In genomic region chr16:97593057-97593456, GRCm38 (mm10) we compare ENCODE assay signal across 9 mouse cellular contexts. TPM values are rescaled to one million over a fixed set of nuclear protein-coding genes. Genes with fewer than 3 reads are reported as not detected.
DNase-seq lines count a peak whose midpoint lies in the region; ATAC-seq and TF ChIP-seq lines count a peak whose summit lies in the region.
"Had no signal": no experiment of that assay in that cellular context is flagged by ENCODE, and none has a peak within 500 bp of the region (broad histone marks: within the 10 kb centered on the region; RNA-seq: fewer than 3 reads in every experiment).

No protein-coding gene starts in this region.

- H3K27ac ChIP-seq in forebrain, embryonic 10.5 days = no peak overlapping the region
- H3K27ac ChIP-seq in forebrain, embryonic 16.5 days (ENCODE audit: low read length) = no peak overlapping the region
- no peak overlapping the region for H3K27ac ChIP-seq in cortical plate, adult 2 months (ENCODE audit: insufficient read depth, low read length)
- H3K27ac ChIP-seq in midbrain, postnatal 0 days (ENCODE audit: low read depth, low read length) = no peak overlapping the region
- H3K27ac ChIP-seq in stomach, postnatal 0 days (replicated peaks) = no peak overlapping the region

- no peak overlapping the region for H3K9ac ChIP-seq in forebrain, embryonic 16.5 days (replicated peaks; ENCODE audit: low read depth, low read length)
- H3K9ac ChIP-seq in midbrain, postnatal 0 days (replicated peaks; ENCODE audit: low read length, poor library complexity, severe bottlenecking) = no peak overlapping the region
- no peak overlapping the region for H3K9ac ChIP-seq in stomach, postnatal 0 days (ENCODE audit: low read length)

- in situ Hi-C loops in Patski (cut with MboI; ENCODE audit: low pct_unique_long_range_greater_than_20kb) = loop anchor here (5.0 to 10.0 kb wide), 2 partner anchors 192 to 281 kb away; no protein-coding TSS in a partner anchor

- TF ChIP-seq POLR2A in cortical plate, adult 2 months (IDR thresholded peaks at IDR 0.05; ENCODE audit: extremely low read depth, insufficient read depth, low read length) = no peak

- TF ChIP-seq CTCF in Patski (IDR thresholded peaks at IDR 0.05) = peak; percentile 94
- TF ChIP-seq CTCF in cortical plate, adult 2 months (IDR thresholded peaks at IDR 0.05; ENCODE audit: extremely low read depth, insufficient read depth, low read length) = peak; percentile 73
- peak; percentile 83 for TF ChIP-seq CTCF in midbrain, postnatal 0 days (IDR thresholded peaks at IDR 0.05)
- peak; percentile 93 for TF ChIP-seq CTCF in stomach, postnatal 0 days (IDR thresholded peaks at IDR 0.05; ENCODE audit: low read depth)

- peak; percentile 67 for DNase-seq in forebrain, embryonic 10.5 days (ENCODE audit: extremely low spot score, low spot score)
- DNase-seq in Patski (ENCODE audit: low read depth, low spot score) = peak; percentile 71
- peak; percentile 62 to 85 for DNase-seq in heart, postnatal 36 days
- peak; percentile 17 to 29 for DNase-seq in layer of hippocampus, postnatal 36 days
- DNase-seq in midbrain, postnatal 0 days (ENCODE audit: low spot score) = peak; percentile 66
- DNase-seq in stomach, postnatal 0 days (ENCODE audit: low spot score) = peak; percentile 92

- no peak for TF ChIP-seq EP300 in stomach, postnatal 0 days (optimal IDR thresholded peaks at IDR 0.05)

- POLR2A ChIA-PET in Patski (lab: Charles Lee) = interaction anchor here (1.2 kb wide), 1 partner anchor 18 kb away, joined by 3 read pairs; no protein-coding TSS in a partner anchor

- no peaks in the 10 kb centered on the region for H3K27me3 ChIP-seq in forebrain, embryonic 10.5 days (ENCODE audit: poor library complexity, severe bottlenecking)
- no peaks in the 10 kb centered on the region for H3K27me3 ChIP-seq in forebrain, embryonic 16.5 days (replicated peaks; ENCODE audit: control insufficient read depth, insufficient read depth, low read length)
- no peaks in the 10 kb centered on the region for H3K27me3 ChIP-seq in Patski
- no peaks in the 10 kb centered on the region for H3K27me3 ChIP-seq in midbrain, postnatal 0 days (ENCODE audit: insufficient read depth, low read length)
- no peaks in the 10 kb centered on the region for H3K27me3 ChIP-seq in stomach, postnatal 0 days (ENCODE audit: control insufficient read depth, insufficient read depth, low read length)

- H3K9me3 ChIP-seq in forebrain, embryonic 10.5 days = no peaks in the 10 kb centered on the region
- no peaks in the 10 kb centered on the region for H3K9me3 ChIP-seq in forebrain, embryonic 16.5 days (ENCODE audit: control insufficient read depth, low read length)
- H3K9me3 ChIP-seq in midbrain, postnatal 0 days (ENCODE audit: low read length) = no peaks in the 10 kb centered on the region
- H3K9me3 ChIP-seq in stomach, postnatal 0 days (ENCODE audit: control insufficient read depth, low read length) = no peaks in the 10 kb centered on the region
- H3K9me3 ChIP-seq: megakaryocyte, embryonic 14.5 days had no signal

- H3K36me3 ChIP-seq in forebrain, embryonic 10.5 days (replicated peaks) = no peaks in the 10 kb centered on the region
- no peaks in the 10 kb centered on the region for H3K36me3 ChIP-seq in forebrain, embryonic 16.5 days (ENCODE audit: control insufficient read depth, insufficient read depth)
- H3K36me3 ChIP-seq in midbrain, postnatal 0 days (ENCODE audit: insufficient read depth, low read length) = no peaks in the 10 kb centered on the region
- H3K36me3 ChIP-seq in stomach, postnatal 0 days (ENCODE audit: control insufficient read depth, insufficient read depth, low read length) = no peaks in the 10 kb centered on the region

- ATAC-seq in forebrain, embryonic 16.5 days = no peak
- peak; percentile 82 for ATAC-seq in Patski
- ATAC-seq in midbrain, postnatal 0 days (ENCODE audit: low FRiP score) = no peak
- ATAC-seq in stomach, postnatal 0 days (ENCODE audit: low FRiP score, low TSS enrichment) = peak; percentile 48

- intact Hi-C loops in heart, postnatal 36 days (cut with DNase I) = loop anchor here (1.0 to 5.0 kb wide), 3 partner anchors 70 to 281 kb away; no protein-coding TSS in a partner anchor

- CTCF ChIA-PET in Patski (lab: Charles Lee) = interaction anchor here (0.9 to 2.7 kb wide), 8 partner anchors 8 to 280 kb away, joined by 3 to 8 read pairs (median 5); no protein-coding TSS in a partner anchor

- H3K4me3 ChIP-seq in forebrain, embryonic 10.5 days = no peak overlapping the region
- no peak overlapping the region for H3K4me3 ChIP-seq in forebrain, embryonic 16.5 days (replicated peaks; ENCODE audit: low read length)
- no peak overlapping the region for H3K4me3 ChIP-seq in cortical plate, adult 2 months (ENCODE audit: insufficient read depth, low read length)
- no peak overlapping the region for H3K4me3 ChIP-seq in midbrain, postnatal 0 days (ENCODE audit: low read depth, low read length)
- H3K4me3 ChIP-seq in stomach, postnatal 0 days (ENCODE audit: low read depth, low read length) = no peak overlapping the region
- H3K4me3 ChIP-seq: megakaryocyte, embryonic 14.5 days had no signal

- no peaks in the 10 kb centered on the region for H3K4me1 ChIP-seq in forebrain, embryonic 10.5 days
- no peaks in the 10 kb centered on the region for H3K4me1 ChIP-seq in forebrain, embryonic 16.5 days (replicated peaks; ENCODE audit: control insufficient read depth, insufficient read depth, low read length)
- no peaks in the 10 kb centered on the region for H3K4me1 ChIP-seq in cortical plate, adult 2 months (ENCODE audit: control insufficient read depth, insufficient read depth, low read length)
- no peaks in the 10 kb centered on the region for H3K4me1 ChIP-seq in midbrain, postnatal 0 days (ENCODE audit: insufficient read depth, low read length)
- no peaks in the 10 kb centered on the region for H3K4me1 ChIP-seq in stomach, postnatal 0 days (replicated peaks; ENCODE audit: control insufficient read depth, insufficient read depth)
- H3K4me1 ChIP-seq: megakaryocyte, embryonic 14.5 days had no signal

- WGBS in forebrain, embryonic 10.5 days = 32% methylated on average over 1 of the region's 1 CpGs
- WGBS in forebrain, embryonic 16.5 days = 13% methylated on average over 1 of the region's 1 CpGs
- WGBS in midbrain, postnatal 0 days = 29% methylated on average over 1 of the region's 1 CpGs
- WGBS in stomach, postnatal 0 days = 0% methylated on average over 1 of the region's 1 CpGs

- no peak overlapping the region for H3K4me2 ChIP-seq in forebrain, embryonic 16.5 days (ENCODE audit: low read length)
- H3K4me2 ChIP-seq in midbrain, postnatal 0 days (ENCODE audit: low read depth, low read length, poor library complexity, severe bottlenecking) = no peak overlapping the region
- H3K4me2 ChIP-seq in stomach, postnatal 0 days (replicated peaks; ENCODE audit: low read depth) = no peak overlapping the region

RNA-seq across cellular contexts. Expression of gene Tmprss2, which starts 17.9 kb away (rescaled TPM):
- 0.20 and 0.38 TPM in 2 replicates for polyA plus RNA-seq in forebrain, embryonic 10.5 days (2016; fragmentation: Nextera tagmentation; extraction: Ambion mirVana)
- polyA plus RNA-seq in forebrain, embryonic 16.5 days (2015; fragmentation: Nextera tagmentation; extraction: Ambion mirVana) = 0.22 and 0.63 TPM in 2 replicates
- 0.12 TPM for polyA plus RNA-seq in Patski (2021)
- polyA plus RNA-seq in cortical plate, adult 2 months (2012; rRNA removed) = 0.06 and 0.23 TPM in 2 replicates
- not detected for total RNA-seq in heart, postnatal 36 days (2021)
- not detected for total RNA-seq in layer of hippocampus, postnatal 36 days (2021)
- total RNA-seq in midbrain, postnatal 0 days (2014; rRNA removed) = 0.22 and 0.24 TPM in 2 replicates
- polyA plus RNA-seq in midbrain, postnatal 0 days (2015; fragmentation: Nextera tagmentation; extraction: Ambion mirVana) = 0.09 TPM in 1 of 2 replicates, not detected in the other
- polyA plus RNA-seq in stomach, postnatal 0 days (2015; fragmentation: Nextera tagmentation; extraction: Ambion mirVana) = 59.1 and 62.1 TPM in 2 replicates

Comparison
In these comparisons a context has a peak if more than half of its experiments do, and no peak if none do; other contexts are left out.
1. DNase-seq: peak in every context shown above with its lines; median percentile 92 in stomach, postnatal 0 days; 74 in heart, postnatal 36 days; 71 in Patski; 67 in forebrain, embryonic 10.5 days; 66 in midbrain, postnatal 0 days; 23 in layer of hippocampus, postnatal 36 days.
2. ATAC-seq: peak in Patski (single experiment) and stomach, postnatal 0 days (single experiment); none in forebrain, embryonic 16.5 days (single experiment) and midbrain, postnatal 0 days (single experiment).
3. RNA of gene Tmprss2, which starts 17.9 kb away (polyA plus RNA-seq): 59.1 to 62.1 TPM in stomach, postnatal 0 days; 0.06 to 0.23 TPM in cortical plate, adult 2 months, 0.22 to 0.63 TPM in forebrain, embryonic 16.5 days, 0.20 to 0.38 TPM in forebrain, embryonic 10.5 days, 0.12 TPM in Patski (single experiment) and 0.09 TPM in midbrain, postnatal 0 days; every median in the first group is over 10 times any median in the second.
4. Peak in every context shown above with its lines, with median percentiles within 50 percentile points of each other: CTCF ChIP-seq.